Mouse (Mus musculus) midbrain, embryonic 16.5 days (tissue): Measurements from ENCODE around the gene Zdhhc25. TPM values are rescaled to one million over a fixed set of nuclear protein-coding genes. Genes with fewer than 3 reads are reported as not detected.

Source experiments
- ATAC-seq: fragments of 200-750 bp; cut with Nextera tagmentation; 2 replicates; pipeline ENCODE4 v1.8.0; 2017; ENCODE audit warnings: moderate TSS enrichment
- H3K27ac ChIP-seq: fragments of 300-500 bp; sonication (generic); 2 replicates; pipeline ENCODE4 v1.5.1; 2014; ENCODE audit warnings: mild to moderate bottlenecking, low read length, mixed read lengths
- H3K27me3 ChIP-seq: fragments of 300-500 bp; sonication (generic); 2 replicates; pipeline ENCODE4 v1.6.1; 2014; ENCODE audit warnings: low read depth, low read length, mixed read lengths; ENCODE audit not compliant: control insufficient read depth, insufficient read depth
- H3K36me3 ChIP-seq: fragments of 300-500 bp; sonication (generic); 2 replicates; pipeline ENCODE4 v1.6.1; 2014; ENCODE audit warnings: mild to moderate bottlenecking, low read length, moderate library complexity, mixed read lengths; ENCODE audit not compliant: control insufficient read depth, insufficient read depth
- H3K4me1 ChIP-seq: fragments of 300-500 bp; sonication (generic); 2 replicates; pipeline ENCODE4 v1.6.1; 2014; ENCODE audit warnings: mild to moderate bottlenecking, low read length, mixed read lengths; ENCODE audit not compliant: control insufficient read depth, insufficient read depth
- H3K4me2 ChIP-seq: fragments of 300-500 bp; sonication (generic); 2 replicates; pipeline ENCODE4 v1.6.1; 2014; ENCODE audit warnings: mild to moderate bottlenecking, low read length, mixed read lengths
- H3K4me3 ChIP-seq: fragments of 300-500 bp; sonication (generic); 2 replicates; pipeline ENCODE4 v1.5.1; 2014; ENCODE audit warnings: low read depth, mild to moderate bottlenecking, low read length, moderate library complexity, mixed read lengths
- H3K9ac ChIP-seq: fragments of 300-500 bp; sonication (generic); 2 replicates; pipeline ENCODE4 v1.6.1; 2014; ENCODE audit warnings: low read depth, low read length, mixed read lengths
- H3K9me3 ChIP-seq: fragments of 300-500 bp; sonication (generic); replicated peaks from 2 replicates; pipeline ENCODE4 v1.6.1; 2014; ENCODE audit warnings: mild to moderate bottlenecking, low read length, mixed read lengths; ENCODE audit not compliant: control insufficient read depth, poor library complexity, severe bottlenecking
- WGBS: fragments of 180-500 bp; shearing (Covaris S2); extraction: QIAGEN DNeasy Blood & Tissue Kit; methylation state at CpG from one replicate; pipeline ENCODE4 v1.1.7; 2014; 5-methylcytosine and 5-hydroxymethylcytosine counted together
- polyA plus RNA-seq: library from polyadenylated mRNA; unstranded; fragments of >200 nt; fragmentation: Nextera tagmentation; extraction: Ambion mirVana; gene quantifications from 2 replicates; pipeline ENCODE4 v1.2.1, GENCODE M21; 2015

Zdhhc25 gene
- polyA plus RNA-seq, 1 experiment from 2014 or later: not detected

DNA sequence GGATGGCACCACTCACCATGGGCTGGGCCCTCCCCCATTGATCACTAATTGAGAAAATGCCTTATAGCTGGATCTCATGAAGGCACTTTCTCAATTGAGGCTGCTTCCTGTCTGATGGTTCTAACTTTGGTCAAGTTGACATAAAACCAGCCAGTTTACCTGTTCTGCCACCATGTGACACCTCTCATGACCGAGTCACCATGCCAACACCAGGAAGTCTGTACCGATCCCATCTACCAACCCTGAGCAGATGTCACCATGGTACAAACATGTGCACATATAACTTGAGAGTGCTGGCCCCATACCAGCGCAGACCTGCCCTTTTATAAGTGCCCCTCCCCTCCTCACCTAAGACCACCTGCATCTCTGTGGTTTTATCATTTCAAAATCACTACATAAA, 2.4 kb downstream of the Zdhhc25 start:
- Histone ChIP-seq H3K4me3 (no peak overlapping the region), H3K27me3 (no peaks in the 10 kb centered on the region), H3K4me1 (no peaks in the 10 kb centered on the region), H3K4me2 (no peak overlapping the region), H3K27ac (no peak overlapping the region), H3K9me3 (no peaks in the 10 kb centered on the region), H3K36me3 (no peaks in the 10 kb centered on the region), H3K9ac (no peak overlapping the region)
- no peak for ATAC-seq
- 91% methylated on average over 3 of the region's 3 CpGs for WGBS

DNA sequence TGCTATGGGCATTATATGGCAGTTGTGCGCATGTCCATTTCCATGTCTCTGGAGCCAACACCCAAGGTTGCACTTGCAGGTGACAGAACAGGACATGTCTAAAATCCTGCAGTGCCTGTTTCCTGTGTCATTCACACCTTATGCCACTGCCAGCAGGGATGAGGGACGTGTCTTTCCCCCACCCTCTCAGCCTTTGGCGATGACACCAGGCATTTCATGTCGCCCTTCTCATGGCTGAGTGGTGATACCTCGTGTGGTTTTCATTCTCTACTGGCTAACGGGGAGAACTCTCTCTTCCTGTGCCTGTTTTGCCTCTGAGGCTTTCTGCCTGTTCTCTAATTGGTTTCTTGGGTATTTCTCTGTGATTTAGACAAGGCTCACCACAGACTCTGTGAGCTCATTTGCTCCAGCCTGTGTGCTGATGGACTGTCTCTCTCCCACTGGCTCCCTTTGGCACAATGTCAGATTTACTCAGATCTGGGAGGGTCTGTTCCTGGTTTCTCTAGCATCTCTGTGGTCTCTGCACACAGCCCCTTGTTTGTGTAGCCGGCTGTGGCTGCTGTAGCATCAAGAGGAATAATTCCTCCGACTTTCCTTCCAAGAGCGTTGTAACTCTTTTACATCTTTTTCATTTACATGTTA, 3.1 kb downstream of the Zdhhc25 start:
- 69% methylated on average over 9 of the region's 9 CpGs for WGBS

DNA sequence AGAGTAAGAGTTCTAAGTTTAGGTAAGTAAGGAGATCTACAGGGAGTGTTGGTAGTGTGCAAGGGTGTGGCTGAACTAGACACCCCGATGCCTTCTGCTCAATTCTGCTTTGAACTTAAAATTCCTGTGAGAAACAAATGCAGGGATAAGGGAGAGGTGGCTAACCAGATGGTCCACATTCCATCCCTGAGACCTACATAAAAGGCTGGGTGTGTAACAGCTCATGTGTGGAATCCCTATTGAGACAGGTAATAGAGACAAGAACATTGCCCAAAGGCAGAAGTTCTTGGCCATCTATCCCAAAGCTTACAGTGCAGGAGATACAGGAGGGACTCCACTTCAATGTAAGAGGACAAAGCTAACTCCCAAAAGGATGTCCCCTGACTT, 3.6 kb downstream of the Zdhhc25 start:
- no peaks in the 10 kb centered on the region for H3K9me3 ChIP-seq
- no peaks in the 10 kb centered on the region for H3K4me1 ChIP-seq
- 76% methylated on average over 1 of the region's 1 CpGs for WGBS
- H3K36me3 ChIP-seq: no peaks in the 10 kb centered on the region
- no peak overlapping the region for H3K27ac ChIP-seq
- no peak overlapping the region for H3K4me3 ChIP-seq
- no peak overlapping the region for H3K4me2 ChIP-seq
- H3K27me3 ChIP-seq: no peaks in the 10 kb centered on the region
- no peak for ATAC-seq
- no peak overlapping the region for H3K9ac ChIP-seq

More for the DNA sequence above, 3.1 kb downstream of the Zdhhc25 start:
- no peaks in the 10 kb centered on the region for H3K27me3 ChIP-seq
- no peak overlapping the region for H3K9ac ChIP-seq
- no peaks in the 10 kb centered on the region for H3K36me3 ChIP-seq
- no peaks in the 10 kb centered on the region for H3K4me1 ChIP-seq
- no peak overlapping the region for H3K27ac ChIP-seq
- ATAC-seq: no peak
- no peak overlapping the region for H3K4me3 ChIP-seq
- H3K9me3 ChIP-seq: no peaks in the 10 kb centered on the region
- no peak overlapping the region for H3K4me2 ChIP-seq

DNA sequence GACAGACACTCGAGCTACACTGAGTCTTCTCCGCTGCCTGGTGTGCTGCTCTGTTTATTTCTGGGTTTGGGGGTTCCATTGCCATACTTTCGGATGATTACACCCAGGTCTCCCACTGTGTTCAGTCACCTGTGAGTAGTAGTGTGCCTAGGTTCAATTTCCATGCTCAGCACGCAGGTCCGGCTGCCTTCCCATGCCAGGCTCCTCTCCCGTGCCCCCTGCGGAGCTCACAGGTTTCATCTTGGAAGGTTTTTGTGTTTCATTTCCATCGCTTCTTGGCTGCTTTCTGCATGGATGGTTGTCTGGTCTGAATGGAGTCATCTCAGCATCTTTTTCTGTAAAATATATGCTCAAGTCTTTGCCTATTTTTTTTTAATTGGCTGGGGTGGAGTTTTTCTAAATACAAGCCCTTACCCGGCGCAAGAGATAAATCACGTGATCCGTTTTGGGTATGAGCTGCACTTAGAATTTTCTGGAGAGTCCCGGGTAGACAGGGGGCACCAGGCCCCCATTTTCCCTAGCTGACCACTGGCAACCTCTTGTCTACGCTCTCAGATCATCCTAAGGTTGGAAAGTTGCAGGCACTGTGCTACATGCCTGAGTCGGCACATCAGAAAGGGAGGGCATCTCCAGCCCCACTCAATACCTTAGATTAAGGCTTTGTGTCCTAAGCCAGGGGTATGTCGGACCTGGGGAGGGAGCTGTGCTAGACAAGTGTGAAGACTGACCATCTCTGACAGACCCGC, 4.7 kb downstream of the Zdhhc25 start:
- no peak overlapping the region for H3K4me2 ChIP-seq
- H3K27me3 ChIP-seq: no peaks in the 10 kb centered on the region
- no peaks in the 10 kb centered on the region for H3K9me3 ChIP-seq
- H3K27ac ChIP-seq: no peak overlapping the region
- 86% methylated on average over 17 of the region's 17 CpGs for WGBS
- no peak overlapping the region for H3K9ac ChIP-seq
- no peak overlapping the region for H3K4me3 ChIP-seq
- ATAC-seq: no peak
- H3K36me3 ChIP-seq: no peaks in the 10 kb centered on the region
- H3K4me1 ChIP-seq: no peaks in the 10 kb centered on the region

DNA sequence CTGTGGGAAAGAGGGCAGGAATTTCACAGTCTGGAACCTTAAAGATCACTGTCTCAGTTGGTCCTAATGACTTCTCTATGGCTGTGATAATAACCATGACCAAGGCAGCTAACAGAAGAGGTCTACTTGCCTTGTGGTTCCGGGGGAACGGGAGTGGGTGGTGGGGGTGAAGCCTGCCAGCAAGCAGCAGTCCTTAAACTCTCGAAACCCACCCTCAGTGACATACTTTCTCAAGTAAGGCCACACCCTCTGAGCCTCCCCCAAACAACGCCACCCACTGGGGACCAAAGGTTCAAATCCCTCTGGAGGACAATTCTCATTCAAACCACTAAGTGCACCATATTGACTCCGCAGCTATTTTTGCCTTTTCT, 5.3 kb downstream of the Zdhhc25 start:
- Histone ChIP-seq H3K4me3 (no peak overlapping the region), H3K27ac (no peak overlapping the region), H3K4me2 (no peak overlapping the region), H3K27me3 (no peaks in the 10 kb centered on the region), H3K9me3 (no peaks in the 10 kb centered on the region), H3K36me3 (no peaks in the 10 kb centered on the region), H3K4me1 (no peaks in the 10 kb centered on the region), H3K9ac (no peak overlapping the region)
- ATAC-seq: no peak
- 78% methylated on average over 5 of the region's 5 CpGs for WGBS

DNA sequence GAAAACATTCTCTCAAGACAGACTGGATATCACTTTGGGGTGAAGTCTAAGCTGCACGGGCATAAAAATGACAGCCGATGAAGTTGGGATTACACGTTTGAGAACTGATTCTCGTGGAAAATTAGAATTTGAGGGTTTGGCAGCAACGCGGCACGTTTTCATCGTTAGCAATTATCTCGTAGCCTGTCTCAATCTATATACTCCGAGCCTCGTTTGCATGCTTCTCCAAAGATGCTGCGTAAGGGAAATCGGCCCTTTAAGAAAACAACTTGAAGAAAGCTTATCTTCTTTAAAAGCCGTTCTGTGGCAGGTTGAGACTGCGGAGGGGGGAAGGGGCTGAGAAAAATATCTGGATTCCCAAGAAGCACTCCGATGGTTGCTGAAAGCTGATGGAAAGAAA, 17.0 kb downstream of the Zdhhc25 start:
- Histone ChIP-seq H3K4me2 (peak overlapping the region; percentile 12; the same call in 1 of the 2 replicates), H3K4me1 (no peaks in the 10 kb centered on the region; the same call in 1 of the 2 replicates), H3K9ac (no peak overlapping the region), H3K9me3 (no peaks in the 10 kb centered on the region), H3K27ac (no peak overlapping the region), H3K4me3 (no peak overlapping the region), H3K36me3 (no peaks in the 10 kb centered on the region), H3K27me3 (no peaks in the 10 kb centered on the region)
- no peak for ATAC-seq
- WGBS: 73% methylated on average over 16 of the region's 16 CpGs

DNA sequence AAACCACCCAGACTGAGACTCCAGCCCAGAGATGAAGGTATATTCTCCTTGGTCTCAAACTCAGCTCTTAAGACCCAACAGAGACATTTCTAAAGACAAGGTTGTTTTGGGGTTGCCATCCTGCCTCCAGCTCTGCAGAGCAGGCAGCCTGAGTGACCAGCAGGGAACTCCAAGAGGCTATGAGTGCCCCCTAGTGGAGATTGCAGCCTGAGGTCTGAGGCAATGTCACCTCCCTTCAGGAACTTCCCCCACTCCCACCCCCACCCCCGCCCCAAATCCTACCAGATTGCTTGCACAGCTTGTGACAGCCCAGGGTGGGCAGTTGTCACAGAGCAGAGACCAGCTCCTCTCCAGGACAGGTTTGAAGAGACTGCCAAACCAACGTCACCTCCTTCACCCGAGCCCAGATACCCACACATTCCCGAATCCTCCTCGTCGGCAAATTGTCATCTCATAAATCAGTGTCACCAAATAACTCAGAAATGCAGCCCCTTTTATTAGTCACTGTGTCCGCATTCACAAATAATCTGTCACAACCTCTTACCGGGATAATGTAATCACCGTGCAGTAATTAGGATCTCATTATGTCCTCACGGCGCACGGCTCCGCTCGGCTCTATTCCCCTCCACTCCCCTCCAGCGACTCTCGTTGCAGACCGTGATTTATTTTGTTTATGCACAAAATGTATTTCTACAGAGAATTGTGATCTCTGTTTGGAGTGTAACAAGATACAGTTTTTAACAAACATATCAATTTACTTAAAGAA, 18.1 kb downstream of the Zdhhc25 start:
- 42% methylated on average over 17 of the region's 17 CpGs for WGBS
- H3K4me3 ChIP-seq: no peak overlapping the region

DNA sequence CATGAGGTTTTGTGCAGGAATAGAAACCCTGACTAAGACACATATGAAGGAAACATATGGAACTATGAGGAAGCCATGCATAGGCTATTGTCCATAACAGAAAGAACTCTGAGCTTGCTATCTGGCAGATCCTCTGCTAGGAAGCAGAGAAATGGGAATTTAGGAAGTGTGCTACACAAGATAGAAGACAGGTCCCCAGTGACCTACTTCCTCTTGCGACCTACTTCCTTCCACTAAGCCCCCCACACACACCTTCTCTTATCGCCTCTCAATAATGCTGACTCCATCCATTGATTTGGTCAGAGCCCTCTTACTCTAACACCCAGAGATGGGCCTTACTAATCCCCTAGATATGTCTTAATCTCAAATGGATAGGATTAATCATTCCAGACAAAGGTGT, 19.9 kb downstream of the Zdhhc25 start:
- Histone ChIP-seq H3K36me3 (no peaks in the 10 kb centered on the region), H3K4me1 (no peaks in the 10 kb centered on the region; the same call in 1 of the 2 replicates), H3K4me3 (no peak overlapping the region), H3K9ac (no peak overlapping the region), H3K27me3 (no peaks in the 10 kb centered on the region), H3K9me3 (no peaks in the 10 kb centered on the region), H3K27ac (no peak overlapping the region), H3K4me2 (no peak overlapping the region)
- ATAC-seq: no peak
- 97% methylated on average over 2 of the region's 2 CpGs for WGBS

More for the DNA sequence above, 18.1 kb downstream of the Zdhhc25 start:
- Histone ChIP-seq H3K27me3 (no peaks in the 10 kb centered on the region), H3K4me1 (no peaks in the 10 kb centered on the region; the same call in 1 of the 2 replicates), H3K36me3 (no peaks in the 10 kb centered on the region), H3K4me2 (no peak overlapping the region), H3K27ac (no peak overlapping the region), H3K9ac (no peak overlapping the region), H3K9me3 (no peaks in the 10 kb centered on the region)
- ATAC-seq: no peak

DNA sequence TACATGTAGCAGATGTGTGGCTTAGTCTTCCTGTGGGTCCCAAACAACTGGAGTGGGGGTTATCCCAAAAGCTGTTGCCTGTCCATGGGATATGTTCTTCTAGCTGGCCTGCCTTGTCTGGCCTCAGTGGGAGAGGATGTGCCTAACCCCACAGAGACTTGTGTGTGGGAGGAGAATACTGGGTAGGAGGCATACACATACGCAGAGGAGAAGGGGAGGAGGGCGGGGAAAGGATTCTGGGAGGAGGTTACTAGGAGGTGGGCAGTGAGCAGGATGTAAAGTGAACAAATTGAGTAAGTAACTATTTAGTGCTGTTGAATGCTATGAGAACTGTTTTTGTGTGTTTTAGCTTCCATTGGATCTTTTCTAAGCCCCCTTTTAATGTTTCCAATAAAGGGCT, 23.8 kb downstream of the Zdhhc25 start:
- WGBS: 97% methylated on average over 2 of the region's 2 CpGs
- Histone ChIP-seq H3K4me3 (no peak overlapping the region), H3K9me3 (no peaks in the 10 kb centered on the region), H3K9ac (no peak overlapping the region), H3K27me3 (no peaks in the 10 kb centered on the region), H3K4me2 (no peak overlapping the region), H3K27ac (no peak overlapping the region), H3K36me3 (no peaks in the 10 kb centered on the region), H3K4me1 (no peaks in the 10 kb centered on the region)
- no peak for ATAC-seq
